Mouse (Mus musculus): Measurements from ENCODE around the gene Cebpe. TPM values are rescaled to one million over a fixed set of nuclear protein-coding genes. Genes with fewer than 3 reads are reported as not detected.

Cebpe gene
- total RNA-seq (2023), result 1 to 10 TPM; 1.4 to 2.4 TPM

DNA sequence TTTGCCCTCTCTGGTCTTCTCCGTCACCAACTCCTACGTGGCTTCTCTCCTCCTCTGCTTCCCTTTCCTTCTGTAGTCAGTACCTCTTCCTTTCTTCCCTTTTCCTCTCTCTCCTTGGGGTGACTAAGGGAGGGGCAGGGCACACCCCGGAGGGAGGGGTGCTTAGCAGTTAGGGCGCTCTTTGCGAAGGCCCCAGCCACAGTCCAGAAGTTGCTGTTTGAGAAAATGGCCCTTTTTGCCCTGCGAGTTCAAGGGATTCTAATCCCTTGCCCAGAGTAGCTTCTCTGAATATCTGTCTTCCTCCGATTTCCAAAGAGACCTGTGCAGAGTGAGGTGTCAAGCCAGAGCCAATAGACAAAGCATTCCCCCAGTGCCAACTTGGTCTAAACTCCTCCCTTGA is at the start of gene Cebpe:
Cebpe (minus strand) TSS at position 101 of the 400 bp plus-strand sequence.

DNA sequence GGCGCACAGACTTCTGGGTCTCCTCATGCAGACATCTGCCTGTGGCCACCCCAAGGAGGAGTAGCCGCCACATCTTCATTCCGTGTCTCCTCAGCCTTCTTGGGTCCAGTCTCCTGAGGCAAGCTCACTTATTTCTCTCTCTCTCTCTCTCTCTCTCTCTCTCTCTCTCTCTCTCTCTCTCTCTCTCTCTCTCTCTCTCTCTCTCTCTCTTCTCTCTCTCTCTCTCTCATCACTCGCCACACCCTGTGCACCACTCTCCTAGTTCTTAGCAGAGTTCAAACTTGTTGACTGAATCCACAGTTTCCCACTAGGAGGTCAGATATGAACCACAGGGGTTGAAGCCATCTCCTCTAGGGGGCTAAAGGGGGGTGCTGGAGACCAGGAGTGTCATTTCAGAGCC is 13.2 kb downstream of the Cebpe start, which contains the start of gene Gm29776:
Gm29776 (minus strand) TSS at position 101 of the 400 bp plus-strand sequence.

DNA sequence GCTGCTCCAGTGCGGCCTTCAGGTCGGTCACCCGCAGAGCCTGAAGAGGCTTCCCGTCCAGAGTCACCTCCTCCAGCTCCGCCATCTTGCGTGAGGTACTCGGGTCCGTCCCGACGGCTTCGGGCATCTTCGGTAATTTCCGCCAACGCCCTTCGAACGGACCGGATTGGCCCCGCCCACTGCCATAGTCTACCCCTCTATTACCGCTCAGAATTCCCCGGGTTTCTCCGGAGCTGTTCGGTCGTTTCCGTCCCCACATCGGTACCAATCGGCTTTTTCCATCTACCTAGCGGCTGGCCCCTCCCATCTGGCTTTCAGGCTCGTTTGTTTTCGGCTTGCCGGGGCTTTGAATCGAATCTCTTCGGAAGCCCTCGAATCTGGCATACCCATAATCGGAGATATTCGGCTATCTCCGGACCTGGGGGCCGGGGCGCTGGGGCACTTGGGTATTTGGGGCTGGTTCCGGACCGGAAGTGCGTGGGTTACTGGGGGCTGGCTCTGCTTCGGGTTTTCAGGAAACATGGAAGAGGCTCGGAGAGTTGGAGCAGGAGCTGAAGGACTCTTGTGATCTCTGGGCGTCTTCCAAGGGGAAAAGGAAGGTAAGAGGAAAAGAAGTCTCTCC is 25.3 kb downstream of the Cebpe start, which contains the start of gene Acin1:
Acin1 (minus strand) TSS at position 410 of the 622 bp plus-strand sequence.

DNA sequence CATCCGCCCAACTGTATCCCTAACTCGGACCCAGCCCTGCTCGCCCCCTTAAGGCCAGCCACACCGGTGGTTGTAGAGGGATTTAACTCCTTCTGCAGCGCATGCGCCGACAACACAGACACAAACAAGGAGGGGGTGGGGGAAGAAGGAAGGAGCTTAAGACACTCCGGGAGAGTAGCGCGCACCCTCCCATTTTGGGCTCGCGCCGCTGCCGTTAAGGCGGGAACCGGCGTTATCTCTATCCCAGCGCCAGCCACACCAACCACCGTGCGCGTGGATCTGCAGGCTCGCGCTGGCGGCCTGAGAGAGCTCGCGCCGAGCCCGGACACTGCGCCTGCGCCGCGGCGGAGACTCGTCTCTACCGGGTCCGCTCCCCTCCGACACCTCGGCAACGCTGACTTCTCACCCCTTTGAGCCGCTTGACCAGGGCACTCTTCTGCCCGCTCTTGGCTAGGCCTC is 25.9 kb downstream of the Cebpe start, which contains the start of gene 1700123O20Rik:
1700123O20Rik (plus strand) TSS at position 154 of the 459 bp plus-strand sequence.

Other genes with a start within 250 kb of the Cebpe start
- 100 to 1,000 TPM; 109 to 130 TPM for gene Lrp10, start 248.0 kb downstream of the Cebpe start, total RNA-seq (2023)
- not detected for gene Rem2, start 236.1 kb downstream of the Cebpe start, total RNA-seq (2023)
- gene Prmt5, start 194.6 kb downstream of the Cebpe start, total RNA-seq (2023), result 10 to 100 TPM; 13.4 to 14.5 TPM
- gene Haus4, start 157.6 kb downstream of the Cebpe start, total RNA-seq (2023), result 1 to 10 TPM; 7.1 to 7.4 TPM
- gene Ajuba, start 134.6 kb downstream of the Cebpe start, total RNA-seq (2023), result under 1 TPM; 0.79 to 0.84 TPM
- gene 4931414P19Rik, start 106.2 kb downstream of the Cebpe start, total RNA-seq (2023), result 1 to 10 TPM; 6.6 to 7.8 TPM
- gene Psmb5, start 94.2 kb downstream of the Cebpe start, total RNA-seq (2023), result 10 to 100 TPM; 63.1 to 66.7 TPM
- gene Psmb11, start 90.7 kb downstream of the Cebpe start, total RNA-seq (2023), result not detected
- not detected for gene Gm17606, start 71.2 kb downstream of the Cebpe start, total RNA-seq (2023)
- 1 to 10 TPM in 1 of 2 experiments, under 1 TPM in 1; 0.76 to 2.9 TPM for gene Cdh24, start 70.8 kb downstream of the Cebpe start, total RNA-seq (2023)
- gene 1700123O20Rik, start 26.0 kb downstream of the Cebpe start, total RNA-seq (2023), result 10 to 100 TPM; 22.4 to 23.1 TPM
- 100 to 1,000 TPM; 302 to 334 TPM for gene Acin1, start 25.2 kb downstream of the Cebpe start, total RNA-seq (2023)
- gene Gm29776, start 13.3 kb downstream of the Cebpe start, total RNA-seq (2023), result not detected
- 10 to 100 TPM; 33.9 to 35.1 TPM for gene Slc7a8, start 69.8 kb upstream of the Cebpe start, total RNA-seq (2023)
- not detected for gene Rnf212b, start 102.0 kb upstream of the Cebpe start, total RNA-seq (2023)
- gene Homez, start 158.8 kb upstream of the Cebpe start, total RNA-seq (2023), result 10 to 100 TPM in 1 of 2 experiments, 1 to 10 TPM in 1; 8.8 to 10.4 TPM
- 1 to 10 TPM; 4.9 to 7.5 TPM for gene Ppp1r3e, start 165.4 kb upstream of the Cebpe start, total RNA-seq (2023)
- gene Bcl2l2, start 171.2 kb upstream of the Cebpe start, total RNA-seq (2023), result 10 to 100 TPM; 10.5 to 18.6 TPM
- gene Gm20521, start 171.3 kb upstream of the Cebpe start, total RNA-seq (2023), result 1 to 10 TPM; 1.5 to 2.0 TPM
- 100 to 1,000 TPM; 173 to 176 TPM for gene Pabpn1, start 180.3 kb upstream of the Cebpe start, total RNA-seq (2023)
- gene Slc22a17, start 201.0 kb upstream of the Cebpe start, total RNA-seq (2023), result 1 to 10 TPM; 5.2 to 7.3 TPM
- not detected for gene Efs, start 214.0 kb upstream of the Cebpe start, total RNA-seq (2023)
- gene Il25, start 220.5 kb upstream of the Cebpe start, total RNA-seq (2023), result not detected
- not detected for gene Cmtm5, start 224.1 kb upstream of the Cebpe start, total RNA-seq (2023)

All from monocyte, adult 59 days (primary cell).